Mouse (Mus musculus): ENCODE measurements around the gene 2810004N23Rik. TPM values are rescaled to one million over a fixed set of nuclear protein-coding genes. Genes with fewer than 3 reads are reported as not detected.

Gene 2810004N23Rik
- 12.9 and 17.1 TPM in 2 replicates for polyA plus RNA-seq (2012; ENCODE audit: insufficient read depth, insufficient read length, missing spikeins)

DNA sequence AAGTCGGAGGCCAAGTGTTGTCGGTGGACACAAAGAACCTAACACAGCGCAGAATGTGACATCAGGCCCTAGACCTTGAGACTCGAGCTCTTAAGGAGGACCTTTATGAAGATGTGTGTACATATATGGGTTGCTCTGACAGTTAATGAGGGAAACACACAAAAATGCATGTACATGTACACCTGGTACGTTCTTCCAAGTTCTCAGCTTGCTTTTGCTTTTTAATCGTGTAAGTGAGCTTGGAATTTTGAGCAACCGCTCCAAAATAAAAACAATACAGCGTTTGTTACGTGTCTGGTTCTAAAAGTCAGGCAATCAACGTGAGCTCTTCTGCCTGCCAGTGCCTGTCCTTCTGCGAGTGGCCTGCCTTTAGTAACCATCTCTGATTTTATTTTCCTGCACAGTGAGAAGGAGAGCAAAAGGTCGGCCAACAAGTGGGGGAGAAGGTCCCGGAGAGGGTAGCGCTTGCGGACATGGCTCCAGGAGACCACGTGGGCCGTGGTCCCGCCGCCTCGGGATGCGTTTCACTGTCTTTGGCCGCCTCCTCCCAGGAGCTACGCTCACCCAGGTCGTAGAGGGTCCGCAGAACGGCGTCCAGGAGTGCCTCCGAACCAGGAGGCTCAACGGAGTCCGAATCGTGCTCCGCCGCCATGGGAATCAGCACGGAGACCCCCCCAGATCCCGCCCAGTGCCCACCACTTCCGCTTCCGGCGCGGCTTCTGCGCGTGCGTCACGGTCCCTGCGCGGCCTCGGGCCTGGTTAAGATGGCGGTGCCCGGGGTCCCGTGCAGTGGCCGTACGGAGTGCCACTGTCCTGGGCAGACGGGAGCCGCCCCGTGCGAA is at the start of gene 2810004N23Rik, which contains the start of gene Gnpat:
2810004N23Rik (minus strand) TSS at position 800 of the 842 bp plus-strand sequence.
Gnpat (plus strand) TSS at position 713 of the 842 bp plus-strand sequence.
- peaks cover 5% of the 10 kb centered on the region for H3K4me1 ChIP-seq (ENCODE audit: control insufficient read depth, insufficient read depth, insufficient read length, low read length)

DNA sequence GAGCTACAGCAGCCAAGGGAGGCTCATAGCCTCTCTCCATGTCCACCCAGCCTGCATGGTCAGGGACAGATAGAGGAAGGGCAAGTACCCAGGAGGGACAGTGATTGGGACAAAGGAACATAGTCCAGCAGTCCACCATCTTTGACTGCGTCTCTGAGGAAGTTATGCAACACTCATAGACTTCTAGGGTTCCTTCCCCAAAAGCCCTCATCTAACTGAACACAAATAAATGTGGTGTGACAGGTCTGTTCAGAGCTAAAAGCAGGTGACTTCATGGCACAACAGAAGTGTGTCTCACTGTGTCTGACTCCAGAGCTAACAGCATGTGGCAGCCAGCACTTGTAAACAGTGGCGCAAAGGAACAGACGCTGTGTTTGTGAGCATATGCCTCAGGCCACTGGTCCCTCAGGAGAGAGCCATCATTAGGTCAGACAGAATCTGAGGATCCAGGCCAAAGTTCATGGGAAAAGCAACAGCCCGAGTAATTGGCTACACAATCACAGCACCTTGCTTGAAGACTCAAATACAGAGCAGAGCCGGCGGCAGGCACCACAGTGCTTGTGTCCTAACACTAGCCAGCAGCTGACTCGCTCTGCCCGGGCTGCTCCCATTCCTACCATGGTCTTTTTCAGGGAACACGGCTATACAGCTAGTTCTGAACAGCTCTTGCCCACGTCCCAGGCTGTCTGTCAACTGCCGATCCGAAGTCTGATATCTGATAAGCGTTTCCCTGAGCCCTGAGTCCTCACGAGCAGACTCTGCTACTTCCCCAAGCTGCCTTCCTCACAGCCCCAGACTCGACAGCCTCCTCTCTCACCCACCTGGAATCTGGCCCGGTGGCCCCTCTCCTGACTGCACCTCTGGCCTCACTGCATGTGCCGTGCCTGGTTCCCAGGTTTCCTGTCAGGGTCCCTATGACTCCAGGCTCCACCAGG is 49.3 kb upstream of the 2810004N23Rik start:
- H3K4me1 ChIP-seq (ENCODE audit: control insufficient read depth, insufficient read depth, insufficient read length, low read length): peaks cover 12% of the 10 kb centered on the region
- H3K27ac ChIP-seq (replicated peaks; ENCODE audit: low read depth, low read length): peak overlapping the region; percentile 95

More for the DNA sequence above, at the start of gene 2810004N23Rik, which contains the start of gene Gnpat:
- H3K27ac ChIP-seq (replicated peaks; ENCODE audit: low read depth, low read length): peak within 1 kb of the TSS; percentile 82
- peak within 1 kb of the TSS; percentile 71 for H3K4me3 ChIP-seq (ENCODE audit: insufficient read depth, low read depth, low read length)

DNA sequence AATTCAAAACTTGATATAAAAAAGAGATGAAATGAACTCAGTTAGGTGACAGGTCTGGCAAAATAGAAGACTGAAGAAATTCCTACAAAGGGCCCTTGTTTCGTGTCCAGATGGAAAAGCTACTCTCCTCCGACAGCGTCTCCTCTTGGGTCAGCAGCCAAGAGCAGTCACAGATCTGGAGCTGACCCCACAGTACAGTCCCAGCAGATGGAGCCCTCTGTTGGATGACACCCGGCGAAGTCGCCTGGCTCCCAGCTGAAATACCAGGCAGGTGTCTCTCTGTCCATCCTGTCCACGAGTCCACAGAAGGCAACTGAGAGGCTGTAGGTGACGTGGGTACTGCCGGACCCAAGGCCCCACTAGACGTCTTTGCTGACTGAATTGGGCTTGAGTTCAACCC is 47.4 kb upstream of the 2810004N23Rik start:
- 0 out of 2 replicates have a peak overlapping the region, but pooled peaks have one; percentile 15 for H3K27ac ChIP-seq (replicated peaks; ENCODE audit: low read depth, low read length)
- H3K4me3 ChIP-seq (ENCODE audit: insufficient read depth, low read depth, low read length): no peak overlapping the region
- H3K4me1 ChIP-seq (ENCODE audit: control insufficient read depth, insufficient read depth, insufficient read length, low read length): peaks cover 17% of the 10 kb centered on the region

More for the DNA sequence above, 49.3 kb upstream of the 2810004N23Rik start:
- no peak overlapping the region for H3K4me3 ChIP-seq (ENCODE audit: insufficient read depth, low read depth, low read length)

- no peak overlapping the region for H3K27ac ChIP-seq (replicated peaks; ENCODE audit: low read depth, low read length)
- H3K4me3 ChIP-seq (ENCODE audit: insufficient read depth, low read depth, low read length): no peak overlapping the region
- peaks cover 17% of the 10 kb centered on the region for H3K4me1 ChIP-seq (ENCODE audit: control insufficient read depth, insufficient read depth, insufficient read length, low read length)
These were observed 47.0 kb upstream of the 2810004N23Rik start for GRCm38 (mm10) chr8:124909936-124910335.

DNA sequence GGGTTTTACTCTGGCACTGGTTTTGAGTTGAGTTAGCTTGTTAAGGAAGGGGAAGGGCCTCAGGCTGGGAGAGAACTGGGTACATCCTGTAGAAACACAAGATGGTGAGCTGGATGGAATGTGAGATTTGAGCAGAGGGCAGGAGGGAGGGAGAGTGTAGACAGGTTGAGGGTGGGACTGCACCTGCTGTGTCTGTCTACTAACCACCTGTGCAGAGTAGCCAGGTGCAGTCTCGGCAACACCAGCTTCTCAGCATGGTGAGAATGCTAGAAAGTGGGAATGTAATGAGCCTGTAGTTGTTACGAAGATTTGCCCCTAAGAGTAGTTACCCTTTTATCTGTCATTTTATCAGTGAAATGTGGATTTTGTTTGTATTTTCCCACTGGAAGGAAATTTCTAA is 42.6 kb upstream of the 2810004N23Rik start:
- H3K4me3 ChIP-seq (ENCODE audit: insufficient read depth, low read depth, low read length): no peak overlapping the region
- H3K4me1 ChIP-seq (ENCODE audit: control insufficient read depth, insufficient read depth, insufficient read length, low read length): peaks cover 16% of the 10 kb centered on the region
- 0 out of 2 replicates have a peak overlapping the region, but pooled peaks have one; percentile 5 for H3K27ac ChIP-seq (replicated peaks; ENCODE audit: low read depth, low read length)

DNA sequence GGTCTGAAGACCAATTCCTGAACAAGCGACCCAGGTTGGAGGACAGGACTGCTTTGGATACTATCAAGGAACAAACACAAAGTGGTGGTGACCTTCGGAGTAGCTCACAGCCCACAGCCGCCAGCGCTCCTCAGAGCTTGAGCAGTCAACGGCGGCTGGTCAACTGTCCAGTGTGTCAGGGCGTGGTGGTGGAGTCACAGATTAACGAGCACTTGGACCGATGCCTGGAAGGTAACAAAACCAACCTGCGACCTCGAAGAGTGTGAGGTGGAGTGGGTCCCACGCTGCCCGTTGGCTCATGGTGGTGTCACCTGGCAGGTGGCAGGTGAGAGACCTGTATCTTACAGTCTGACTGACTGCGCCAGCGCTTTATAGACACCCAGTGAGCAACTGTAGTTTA is 40.3 kb upstream of the 2810004N23Rik start:
- Histone ChIP-seq H3K27ac (replicated peaks; ENCODE audit: low read depth, low read length) (no peak overlapping the region), H3K4me3 (ENCODE audit: insufficient read depth, low read depth, low read length) (no peak overlapping the region), H3K4me1 (ENCODE audit: control insufficient read depth, insufficient read depth, insufficient read length, low read length) (peaks cover 18% of the 10 kb centered on the region)

DNA sequence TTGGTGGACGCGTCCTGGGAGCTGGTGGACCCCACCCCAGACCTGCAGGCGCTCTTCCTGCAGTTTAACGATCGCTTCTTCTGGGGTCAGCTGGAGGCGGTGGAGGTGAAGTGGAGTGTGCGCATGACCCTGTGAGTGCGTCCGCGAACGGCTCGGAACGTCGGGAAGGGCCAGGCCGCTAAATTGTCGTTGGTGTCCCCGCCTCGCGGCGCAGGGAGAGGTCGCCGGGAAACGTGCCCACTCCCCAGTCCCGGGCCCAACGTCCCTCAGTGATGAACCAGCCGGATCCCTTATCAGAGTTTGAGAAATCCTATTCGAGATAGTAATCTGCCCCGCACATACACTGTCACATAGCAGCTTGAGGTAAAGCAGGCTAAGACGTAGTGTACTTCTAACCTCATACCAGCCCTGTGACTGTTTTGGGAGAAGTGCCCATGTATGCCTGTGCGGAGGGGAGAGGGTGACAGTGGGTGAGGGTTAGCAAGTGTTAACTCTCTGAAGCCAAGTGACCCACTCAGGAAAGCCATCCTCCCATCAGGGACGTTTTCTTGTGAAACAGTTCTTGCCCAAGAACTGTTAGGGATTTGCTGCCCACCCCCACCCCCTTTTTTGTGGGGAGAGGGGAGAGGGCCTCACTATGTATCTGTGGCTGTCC is 35.5 kb upstream of the 2810004N23Rik start:
- Histone ChIP-seq H3K4me1 (ENCODE audit: control insufficient read depth, insufficient read depth, insufficient read length, low read length) (peaks cover 21% of the 10 kb centered on the region), H3K27ac (replicated peaks; ENCODE audit: low read depth, low read length) (peak overlapping the region; percentile 66), H3K4me3 (ENCODE audit: insufficient read depth, low read depth, low read length) (peak overlapping the region; percentile 92)

DNA sequence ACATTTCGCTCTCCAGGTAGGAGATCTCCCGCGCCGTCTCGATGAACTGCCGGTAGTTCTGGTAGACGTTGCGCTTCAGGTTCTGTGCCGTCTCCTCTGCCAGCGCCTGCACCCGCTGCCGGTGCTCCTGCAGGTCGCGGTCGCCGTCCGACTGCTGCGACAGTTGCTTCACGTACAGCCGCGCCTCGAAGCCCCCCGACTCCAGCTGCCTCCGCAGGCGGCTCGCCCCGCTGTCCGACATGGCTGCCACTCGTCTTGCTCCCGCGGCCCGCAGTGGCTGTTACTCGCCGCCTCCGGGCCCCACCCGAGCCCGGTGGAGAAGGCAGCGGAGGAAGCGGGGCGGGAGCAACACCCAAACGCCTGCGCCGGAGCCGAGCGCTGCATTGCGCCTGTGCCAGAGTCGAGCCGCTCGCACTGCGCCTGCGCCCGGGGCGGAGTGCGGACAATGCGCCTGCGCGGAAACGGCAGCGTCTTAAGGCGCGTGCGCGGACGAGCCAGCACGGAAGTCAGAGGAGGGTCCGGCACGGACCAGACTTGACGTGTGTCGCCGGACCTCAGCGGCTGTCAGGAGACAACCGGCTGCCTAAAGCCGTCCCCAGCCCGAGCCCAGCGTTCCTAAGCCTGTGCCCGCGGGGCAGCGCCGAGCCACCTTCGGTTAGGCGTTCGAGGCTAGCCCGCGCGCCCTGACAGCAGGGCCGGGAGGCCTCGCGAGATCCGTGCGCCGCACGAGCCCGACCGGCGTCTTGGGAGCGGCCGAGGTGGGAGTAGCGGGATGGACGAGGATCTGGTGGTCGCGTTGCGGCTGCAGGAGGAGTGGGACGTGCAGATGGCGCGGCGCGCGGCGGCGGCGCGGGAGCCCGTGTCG is 34.7 kb upstream of the 2810004N23Rik start, which contains the start of the genes Exoc8 and Sprtn:
Exoc8 (minus strand) TSS at position 320 of the 865 bp plus-strand sequence.
Sprtn (plus strand) TSS at position 501 of the 865 bp plus-strand sequence.
- peaks cover 19% of the 10 kb centered on the region for H3K4me1 ChIP-seq (ENCODE audit: control insufficient read depth, insufficient read depth, insufficient read length, low read length)
- peak within 1 kb of the TSS; percentile 92 for H3K4me3 ChIP-seq (ENCODE audit: insufficient read depth, low read depth, low read length)
- H3K27ac ChIP-seq (replicated peaks; ENCODE audit: low read depth, low read length): peak within 1 kb of the TSS; percentile 76

DNA sequence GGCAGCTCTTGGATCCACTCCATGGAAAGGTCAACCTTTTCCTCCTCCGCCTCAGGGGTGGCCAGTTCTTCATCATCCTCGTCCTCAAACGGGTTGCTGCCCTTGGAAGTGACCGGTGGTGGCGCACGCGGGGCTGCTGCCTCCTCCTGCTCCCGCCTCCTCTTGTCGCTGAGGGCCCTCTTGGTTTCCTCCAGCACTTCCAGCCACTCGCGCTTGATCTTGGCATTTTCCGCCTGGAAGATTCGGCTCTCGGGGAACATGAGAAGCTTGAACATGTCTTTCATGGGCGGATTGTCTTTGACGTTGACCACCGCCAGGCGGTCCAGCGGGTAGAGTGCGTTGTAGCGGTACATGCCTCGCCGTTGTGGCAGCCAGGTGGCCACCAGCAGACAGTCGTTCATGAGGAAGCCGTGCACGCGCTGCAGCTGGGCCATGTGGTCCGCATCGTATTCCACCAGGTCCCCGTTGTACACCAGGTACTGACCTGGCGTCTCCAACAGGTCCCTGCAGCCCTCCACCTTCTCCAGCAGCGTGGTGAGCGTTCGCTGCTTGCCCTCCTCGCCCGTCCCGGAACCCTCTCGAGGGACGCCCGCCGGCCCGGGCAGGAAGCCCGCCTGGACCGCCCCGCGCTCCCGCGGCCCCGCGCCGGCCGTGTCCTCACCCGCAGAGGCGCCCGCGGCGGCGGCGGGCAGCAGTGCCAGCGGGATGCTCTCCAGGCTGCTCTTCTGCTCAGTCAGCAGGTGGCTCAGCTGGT is 33.9 kb upstream of the 2810004N23Rik start:
- Histone ChIP-seq H3K4me1 (ENCODE audit: control insufficient read depth, insufficient read depth, insufficient read length, low read length) (peaks cover 21% of the 10 kb centered on the region), H3K4me3 (ENCODE audit: insufficient read depth, low read depth, low read length) (peak overlapping the region; percentile 87), H3K27ac (replicated peaks; ENCODE audit: low read depth, low read length) (peak overlapping the region; percentile 76)

DNA sequence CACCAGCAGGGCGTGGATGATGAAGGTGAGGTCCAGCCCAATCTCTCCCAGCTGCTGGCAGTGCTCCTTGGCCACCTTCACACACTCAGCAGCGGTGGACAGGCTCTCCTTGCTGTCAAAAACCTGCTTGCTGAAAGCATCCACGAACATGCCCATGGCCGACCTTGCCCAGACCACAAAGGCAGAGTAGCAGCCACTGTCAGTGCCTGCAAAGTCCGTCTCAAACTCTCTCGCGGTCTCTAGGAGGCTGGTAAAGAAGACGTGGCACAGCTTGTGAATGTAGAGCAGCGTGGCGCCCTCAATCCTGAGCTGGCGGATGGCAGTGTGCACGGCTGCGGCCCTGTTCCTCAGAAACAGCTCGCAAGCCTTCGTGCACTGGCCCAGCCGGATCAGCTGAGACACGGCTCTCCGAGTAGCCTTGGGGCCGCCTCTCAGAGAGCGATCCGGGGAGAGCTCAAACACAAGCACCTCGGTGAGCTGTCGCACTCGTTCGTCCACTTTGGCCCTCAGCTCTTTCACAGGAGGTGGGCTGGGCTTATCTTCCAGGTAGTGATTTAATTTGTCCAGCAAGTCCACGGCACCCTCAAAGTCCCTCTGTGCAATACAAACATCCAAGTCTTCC is 33.2 kb upstream of the 2810004N23Rik start:
- H3K27ac ChIP-seq (replicated peaks; ENCODE audit: low read depth, low read length): peak overlapping the region; percentile 4; the same call in 1 of the 2 replicates
- H3K4me3 ChIP-seq (ENCODE audit: insufficient read depth, low read depth, low read length): peak overlapping the region; percentile 87

DNA sequence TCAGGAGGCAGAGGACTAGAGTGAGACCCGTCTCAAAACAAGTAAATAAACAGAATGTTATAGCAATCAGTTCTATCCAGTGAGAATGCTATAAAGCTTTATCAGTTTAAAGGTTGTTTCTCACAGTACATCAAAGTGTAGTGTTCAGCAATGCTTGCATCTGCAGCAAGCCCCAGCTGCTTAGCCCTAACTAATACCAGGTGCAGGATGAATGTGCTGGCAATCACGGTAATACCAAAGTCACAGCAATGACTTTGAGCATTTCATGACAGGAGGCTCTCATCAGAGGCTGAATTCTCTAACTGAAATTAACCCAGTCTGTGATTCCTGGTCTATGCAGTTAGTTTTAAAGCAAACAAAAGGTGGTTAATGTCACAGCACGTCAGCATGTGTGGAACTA is 29.7 kb upstream of the 2810004N23Rik start:
- no peak overlapping the region for H3K4me3 ChIP-seq (ENCODE audit: insufficient read depth, low read depth, low read length)
- peaks cover 19% of the 10 kb centered on the region for H3K4me1 ChIP-seq (ENCODE audit: control insufficient read depth, insufficient read depth, insufficient read length, low read length)
- no peak overlapping the region for H3K27ac ChIP-seq (replicated peaks; ENCODE audit: low read depth, low read length)

More for the DNA sequence above, 33.2 kb upstream of the 2810004N23Rik start:
- peaks cover 21% of the 10 kb centered on the region for H3K4me1 ChIP-seq (ENCODE audit: control insufficient read depth, insufficient read depth, insufficient read length, low read length)

DNA sequence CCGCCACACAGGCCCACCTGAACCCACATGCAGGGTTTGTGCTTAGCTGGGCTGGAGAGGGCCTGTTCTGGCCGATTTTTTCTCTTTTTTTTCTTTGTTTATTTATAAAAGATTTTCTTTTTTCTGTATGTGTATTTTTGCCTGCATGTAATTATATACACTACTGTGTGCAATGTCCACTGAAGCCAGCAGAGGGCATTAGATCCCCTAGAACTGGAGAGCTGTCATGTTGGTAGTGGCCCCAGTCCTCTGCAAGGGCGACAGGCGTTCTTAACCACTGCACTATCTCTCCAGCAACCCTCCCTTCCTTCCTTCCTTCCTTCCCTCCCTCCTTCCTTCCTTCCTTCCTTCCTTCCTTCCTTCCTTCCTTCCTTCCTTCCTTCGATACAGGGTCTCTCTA is 25.5 kb upstream of the 2810004N23Rik start:
- Histone ChIP-seq H3K27ac (replicated peaks; ENCODE audit: low read depth, low read length) (no peak overlapping the region), H3K4me3 (ENCODE audit: insufficient read depth, low read depth, low read length) (no peak overlapping the region), H3K4me1 (ENCODE audit: control insufficient read depth, insufficient read depth, insufficient read length, low read length) (peaks cover 4% of the 10 kb centered on the region; the same call in 1 of the 2 replicates)
